Mouse (Mus musculus): ENCODE measurements around the gene Trim32.
A peak's percentile ranks its signal among the peaks of the same experiment; 100 is the strongest.

Trim32 gene

DNA sequence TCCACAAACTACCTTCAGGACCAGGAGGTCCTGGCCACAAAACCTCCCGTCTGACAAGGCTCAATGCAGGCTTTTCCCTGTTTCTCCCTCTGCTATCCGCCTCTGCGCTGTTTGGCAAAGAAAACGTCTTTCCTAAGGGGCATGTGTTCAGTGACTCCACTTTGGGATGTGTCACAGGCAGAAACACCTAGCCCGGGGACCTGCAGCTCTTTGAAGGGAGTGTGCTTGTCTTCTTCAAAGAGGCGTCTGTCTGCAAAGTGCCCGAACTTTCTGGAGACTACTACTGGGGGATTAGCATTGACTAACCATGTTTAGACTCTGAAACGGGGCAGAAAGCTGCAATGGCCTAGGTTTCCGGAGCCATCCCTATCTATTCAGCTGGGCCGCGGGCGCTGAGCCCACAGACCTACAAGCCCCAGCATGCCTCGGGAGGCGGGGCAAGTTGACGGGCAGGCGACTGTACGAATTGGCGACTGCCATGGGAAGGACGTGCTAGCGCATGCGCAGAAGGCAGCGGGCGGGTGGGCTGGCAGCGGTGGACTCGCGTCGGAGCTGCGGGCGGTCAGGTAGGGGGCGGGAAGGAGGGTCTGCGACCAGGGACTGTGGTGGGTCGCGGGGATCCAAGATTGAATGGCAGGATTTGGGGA, at the start of gene Trim32:
Gene Trim32, plus strand, starts transcription at position 483 of the 647 bp plus-strand sequence.
- peak; percentile 98 for DNase-seq (ENCODE audit: low spot score)

DNA sequence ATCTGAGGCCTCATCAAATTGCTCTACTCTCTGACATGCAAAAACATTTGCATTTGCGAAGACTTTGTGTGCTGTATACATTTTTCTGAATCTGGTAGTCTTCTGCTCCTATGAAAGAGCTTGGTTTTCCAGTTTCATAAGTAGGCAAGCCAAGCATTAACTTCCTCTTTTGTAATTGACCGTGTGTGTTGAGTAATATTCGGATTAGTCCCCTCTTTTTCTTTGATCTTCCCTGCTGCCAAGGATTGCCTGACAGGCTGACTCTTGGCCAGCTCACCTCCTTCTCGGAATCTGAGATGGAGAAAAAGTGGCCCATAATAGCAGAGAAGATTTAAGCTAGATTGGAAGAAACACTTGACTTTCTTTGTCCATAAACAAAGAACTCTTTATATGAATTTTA, 39.3 kb upstream of the Trim32 start:
- DNase-seq (ENCODE audit: low spot score) = no peak

DNA sequence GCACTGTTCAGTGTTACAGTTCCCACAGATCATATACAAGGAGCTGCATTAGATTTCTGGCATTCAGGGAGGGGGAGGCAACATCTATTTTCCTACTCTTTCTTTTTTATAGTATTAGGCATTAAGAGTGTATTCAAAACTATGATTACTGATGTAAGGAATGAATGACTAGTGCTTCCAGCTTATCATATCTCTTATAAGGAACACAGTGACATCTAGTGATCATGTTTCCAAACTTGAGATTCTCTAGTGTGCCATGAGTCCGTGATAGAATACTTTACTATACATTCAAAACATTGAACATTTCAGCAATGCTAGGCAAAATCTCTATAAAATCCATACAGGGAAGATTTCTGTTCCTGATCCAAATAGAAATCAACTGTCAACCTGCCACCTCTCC, 24.5 kb upstream of the Trim32 start:
- no peak for DNase-seq (ENCODE audit: low spot score)

GRCm38 (mm10) chr4:65586947-65587346, 17.8 kb upstream of the Trim32 start:
- no peak for DNase-seq (ENCODE audit: low spot score)

- peak; percentile 87 for DNase-seq (ENCODE audit: low spot score)
These were observed 15.0 kb upstream of the Trim32 start for GRCm38 (mm10) chr4:65589780-65590179.

DNA sequence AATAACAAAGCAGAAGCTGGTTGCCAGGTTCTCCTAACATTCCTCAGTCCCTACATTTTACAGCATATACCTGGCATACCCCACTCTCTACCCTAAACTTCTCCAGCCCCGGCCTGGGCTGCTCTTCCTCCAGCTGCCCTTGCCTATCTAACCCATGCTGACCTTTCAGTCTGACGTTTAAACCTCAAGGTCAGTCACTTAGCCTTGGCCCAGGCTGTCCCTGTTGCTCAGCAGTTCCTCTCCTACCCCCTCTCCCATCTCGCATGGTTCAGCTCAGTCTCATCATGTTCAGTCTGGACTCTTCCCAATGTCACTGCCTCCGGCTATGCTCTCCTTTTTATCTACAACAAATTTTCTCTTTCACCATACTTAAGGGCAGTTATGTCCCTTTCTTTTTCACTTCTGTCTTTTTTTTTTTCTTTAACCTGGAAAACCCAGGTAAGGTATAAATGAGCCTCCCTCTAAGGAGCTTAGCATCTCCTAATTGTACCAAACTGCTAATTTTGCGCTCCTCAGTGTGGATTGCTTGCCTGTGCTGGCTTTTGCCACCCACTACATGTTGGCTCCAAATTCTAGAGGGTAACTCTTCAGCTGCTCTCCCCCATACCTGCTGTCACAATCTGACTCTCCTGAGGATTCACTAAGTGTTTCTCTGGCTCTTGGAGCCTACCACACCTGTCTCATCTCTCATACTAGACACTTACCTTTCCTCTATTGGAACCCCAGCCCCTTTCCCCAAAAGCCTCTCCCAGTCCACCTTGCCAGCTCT, 10.0 kb upstream of the Trim32 start:
- DNase-seq (ENCODE audit: low spot score) = no peak

GRCm38 (mm10) chr4:65605151-65605702, 441 bp downstream of the Trim32 start:
- peak; percentile 59 for DNase-seq (ENCODE audit: low spot score)

- no peak for DNase-seq (ENCODE audit: low spot score)
These were observed 2.4 kb downstream of the Trim32 start for GRCm38 (mm10) chr4:65607184-65607631.

DNA sequence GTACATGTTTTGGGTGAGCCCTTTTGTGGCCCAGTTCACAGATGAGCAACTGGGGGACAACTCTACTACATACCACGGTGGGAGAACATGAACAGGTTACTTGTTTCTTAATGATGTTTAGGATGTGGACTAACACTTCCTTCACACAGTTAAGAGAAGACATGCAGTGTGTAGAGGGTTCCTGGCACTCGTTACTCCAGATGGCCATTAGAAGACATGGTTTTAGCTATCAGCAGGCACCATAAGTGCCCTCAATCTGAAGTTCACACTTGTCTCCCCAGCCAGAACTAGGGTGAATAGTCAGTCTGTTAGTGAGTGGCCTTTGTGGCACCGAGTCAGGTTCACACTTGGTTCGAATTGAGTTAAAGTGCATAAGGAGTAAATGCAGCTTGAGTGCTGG, 3.3 kb downstream of the Trim32 start:
- DNase-seq (ENCODE audit: low spot score) = no peak

DNA sequence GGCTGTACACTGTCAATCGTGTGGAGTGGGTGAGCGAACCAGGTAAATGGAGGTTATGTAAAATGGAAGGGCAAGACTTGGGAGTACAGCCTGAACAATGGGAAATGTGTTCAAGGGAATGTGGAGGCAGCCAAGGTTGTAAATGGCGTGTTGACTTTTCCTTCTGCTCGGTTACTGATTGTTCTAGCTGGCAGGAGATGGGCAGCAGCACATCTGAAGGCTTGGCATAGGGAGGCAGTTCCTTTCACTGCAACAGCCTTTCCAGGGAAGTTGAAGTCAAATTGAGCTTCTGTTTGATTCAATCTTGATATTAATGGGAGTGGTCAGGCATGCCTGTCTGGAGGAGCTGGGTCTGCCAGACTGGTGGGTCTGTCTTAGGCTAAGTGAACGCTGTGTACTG, 5.5 kb downstream of the Trim32 start:
- no peak for DNase-seq (ENCODE audit: low spot score)

DNA sequence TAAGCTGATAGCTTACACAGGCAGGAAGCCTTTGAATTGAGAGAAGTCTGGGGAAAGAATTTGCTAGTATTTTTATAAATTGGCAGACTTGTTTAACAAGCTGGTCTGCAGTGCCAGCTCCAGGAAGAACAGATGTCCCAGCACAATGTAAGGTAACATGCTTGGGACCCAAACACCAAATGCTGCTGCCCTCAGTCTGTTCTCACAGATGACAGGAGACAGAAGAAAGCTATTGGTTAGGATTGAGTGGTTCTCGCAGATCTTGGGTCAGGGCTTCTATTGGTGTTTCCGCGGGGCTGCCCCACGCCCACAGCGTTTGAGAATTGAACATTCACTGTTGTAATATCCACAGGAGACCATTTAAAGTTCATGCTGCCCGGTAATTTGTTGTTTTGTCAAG, 6.1 kb downstream of the Trim32 start:
- no peak for DNase-seq (ENCODE audit: low spot score)

GRCm38 (mm10) chr4:65613135-65613534, 8.3 kb downstream of the Trim32 start:
- DNase-seq (ENCODE audit: low spot score) = no peak

- no peak for DNase-seq (ENCODE audit: low spot score)
These were observed 15.3 kb downstream of the Trim32 start for GRCm38 (mm10) chr4:65620125-65620524.

GRCm38 (mm10) chr4:65638231-65638630, 33.4 kb downstream of the Trim32 start:
- DNase-seq (ENCODE audit: low spot score) = no peak

DNA sequence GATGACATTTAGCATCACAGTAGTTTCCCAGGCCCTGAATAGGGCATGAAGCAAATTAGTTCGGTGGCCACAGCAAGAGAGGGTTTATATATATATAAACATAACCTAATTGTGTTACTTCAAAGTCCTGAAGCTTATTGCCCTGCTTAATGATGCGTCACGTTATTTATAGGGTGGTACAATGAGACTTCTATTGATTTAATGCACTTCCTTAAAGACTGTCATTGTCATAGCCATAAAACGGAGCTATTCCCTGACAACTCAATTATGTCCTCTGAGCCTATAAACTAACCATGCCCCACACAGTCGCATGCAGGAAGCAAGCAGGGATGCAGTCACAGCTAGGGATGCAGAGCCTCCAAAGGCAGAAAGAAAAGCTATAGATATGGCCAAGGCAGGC, 37.8 kb downstream of the Trim32 start:
- no peak for DNase-seq (ENCODE audit: low spot score)

DNA sequence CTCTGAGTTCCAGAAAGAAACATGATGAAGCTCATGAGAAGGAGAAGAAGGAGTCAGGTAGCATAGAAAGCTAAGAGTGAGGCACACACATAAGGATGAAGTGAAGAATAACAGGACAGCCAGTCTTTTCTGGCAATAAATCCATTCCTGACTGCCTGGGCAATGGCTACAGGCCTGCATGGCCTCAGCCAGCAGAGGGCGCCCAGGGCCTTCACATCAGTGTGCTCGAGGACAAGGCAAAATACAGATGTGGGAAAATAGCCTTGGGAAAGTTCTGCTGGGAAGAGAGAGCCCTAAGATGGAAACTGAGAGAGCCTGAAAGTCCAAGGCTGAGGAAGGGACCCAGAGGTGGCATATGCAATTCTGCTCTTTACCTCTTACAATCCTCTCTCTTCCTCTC, 49.9 kb downstream of the Trim32 start:
- DNase-seq (ENCODE audit: low spot score) = peak; percentile 91

- no peak for DNase-seq (ENCODE audit: low spot score)
These were observed 58.4 kb downstream of the Trim32 start for GRCm38 (mm10) chr4:65663176-65663575.
